Mouse (Mus musculus): ENCODE data around the gene Arpc1a. TPM values are rescaled to one million over a fixed set of nuclear protein-coding genes. Genes with fewer than 3 reads are reported as not detected.
"Not testable (repeated sequence)": the region's sequence is repeated elsewhere in the genome, so short reads cannot be mapped to it uniquely, and the experiment has no call there.

The Arpc1a gene
- polyA plus RNA-seq, 1 experiment: 110 TPM

GRCm38 (mm10) chr5:145081866-145082613 is 1.6 kb upstream of the Arpc1a start:
- no peaks in the 10 kb centered on the region for H3K36me3 ChIP-seq (ENCODE audit: control insufficient read depth, insufficient read depth, low read length, poor library complexity, severe bottlenecking)
- H3K27ac ChIP-seq (ENCODE audit: insufficient read depth, low read length): no peak overlapping the region
- no peak overlapping the region for H3K9ac ChIP-seq (ENCODE audit: low read depth, poor library complexity, severe bottlenecking)
- H3K4me1 ChIP-seq (ENCODE audit: control insufficient read depth, insufficient read depth, low read length): no peaks in the 10 kb centered on the region
- no peak overlapping the region for H3K4me3 ChIP-seq (ENCODE audit: low read depth, low read length)
- H3K27me3 ChIP-seq (ENCODE audit: control insufficient read depth, insufficient read depth, low read length, poor library complexity, severe bottlenecking): no peaks in the 10 kb centered on the region
- TF ChIP-seq EP300 (IDR thresholded peaks at IDR 0.05; ENCODE audit: insufficient read depth, low read depth, low read length) (no peak), CTCF (IDR thresholded peaks at IDR 0.05; ENCODE audit: low read depth, low read length) (no peak), POLR2A (IDR thresholded peaks at IDR 0.05; ENCODE audit: insufficient read depth, low read length) (no peak)
- H3K9me3 ChIP-seq (replicated peaks; ENCODE audit: control insufficient read depth, insufficient read depth, low read length, poor library complexity, severe bottlenecking): no peaks in the 10 kb centered on the region

- not testable (repeated sequence) for H3K36me3 ChIP-seq (ENCODE audit: control insufficient read depth, insufficient read depth, low read length, poor library complexity, severe bottlenecking); H3K27me3 ChIP-seq (ENCODE audit: control insufficient read depth, insufficient read depth, low read length, poor library complexity, severe bottlenecking); H3K4me1 ChIP-seq (ENCODE audit: control insufficient read depth, insufficient read depth, low read length); H3K27ac ChIP-seq (ENCODE audit: insufficient read depth, low read length); H3K9me3 ChIP-seq (replicated peaks; ENCODE audit: control insufficient read depth, insufficient read depth, low read length, poor library complexity, severe bottlenecking)
- Histone ChIP-seq H3K4me3 (ENCODE audit: low read depth, low read length) (peak overlapping the region; percentile 18), H3K9ac (ENCODE audit: low read depth, poor library complexity, severe bottlenecking) (peak overlapping the region; percentile 79; the same call in 1 of the 2 replicates)
These were observed 429 bp upstream of the Arpc1a start for GRCm38 (mm10) chr5:145083201-145083600.

GRCm38 (mm10) chr5:145084822-145085221 is 1.2 kb downstream of the Arpc1a start:
- H3K27ac ChIP-seq (ENCODE audit: insufficient read depth, low read length): no peak overlapping the region
- no peak overlapping the region for H3K4me3 ChIP-seq (ENCODE audit: low read depth, low read length)
- H3K27me3 ChIP-seq (ENCODE audit: control insufficient read depth, insufficient read depth, low read length, poor library complexity, severe bottlenecking): no peaks in the 10 kb centered on the region
- H3K4me1 ChIP-seq (ENCODE audit: control insufficient read depth, insufficient read depth, low read length): no peaks in the 10 kb centered on the region
- H3K36me3 ChIP-seq (ENCODE audit: control insufficient read depth, insufficient read depth, low read length, poor library complexity, severe bottlenecking): 0 out of 2 replicates have a peak, but pooled peaks cover 4% of the 10 kb centered on the region
- H3K9me3 ChIP-seq (replicated peaks; ENCODE audit: control insufficient read depth, insufficient read depth, low read length, poor library complexity, severe bottlenecking): no peaks in the 10 kb centered on the region
- TF ChIP-seq CTCF (IDR thresholded peaks at IDR 0.05; ENCODE audit: low read depth, low read length) (no peak), EP300 (IDR thresholded peaks at IDR 0.05; ENCODE audit: insufficient read depth, low read depth, low read length) (no peak), POLR2A (IDR thresholded peaks at IDR 0.05; ENCODE audit: insufficient read depth, low read length) (no peak)
- H3K9ac ChIP-seq (ENCODE audit: low read depth, poor library complexity, severe bottlenecking): no peak overlapping the region

GRCm38 (mm10) chr5:145088186-145088585 is 4.6 kb downstream of the Arpc1a start:
- Histone ChIP-seq H3K27ac (ENCODE audit: insufficient read depth, low read length) (no peak overlapping the region), H3K9me3 (replicated peaks; ENCODE audit: control insufficient read depth, insufficient read depth, low read length, poor library complexity, severe bottlenecking) (no peaks in the 10 kb centered on the region), H3K27me3 (ENCODE audit: control insufficient read depth, insufficient read depth, low read length, poor library complexity, severe bottlenecking) (no peaks in the 10 kb centered on the region), H3K4me1 (ENCODE audit: control insufficient read depth, insufficient read depth, low read length) (no peaks in the 10 kb centered on the region), H3K36me3 (ENCODE audit: control insufficient read depth, insufficient read depth, low read length, poor library complexity, severe bottlenecking) (peaks cover 8% of the 10 kb centered on the region; the same call in 1 of the 2 replicates), H3K4me3 (ENCODE audit: low read depth, low read length) (no peak overlapping the region), H3K9ac (ENCODE audit: low read depth, poor library complexity, severe bottlenecking) (no peak overlapping the region)
- TF ChIP-seq POLR2A (IDR thresholded peaks at IDR 0.05; ENCODE audit: insufficient read depth, low read length): no peak
- TF ChIP-seq EP300 (IDR thresholded peaks at IDR 0.05; ENCODE audit: insufficient read depth, low read depth, low read length): no peak
- no peak for TF ChIP-seq CTCF (IDR thresholded peaks at IDR 0.05; ENCODE audit: low read depth, low read length)

GRCm38 (mm10) chr5:145089878-145090277 is 6.2 kb downstream of the Arpc1a start:
- H3K9ac ChIP-seq (ENCODE audit: low read depth, poor library complexity, severe bottlenecking): no peak overlapping the region
- no peaks in the 10 kb centered on the region for H3K4me1 ChIP-seq (ENCODE audit: control insufficient read depth, insufficient read depth, low read length)
- H3K9me3 ChIP-seq (replicated peaks; ENCODE audit: control insufficient read depth, insufficient read depth, low read length, poor library complexity, severe bottlenecking): no peaks in the 10 kb centered on the region
- no peak overlapping the region for H3K4me3 ChIP-seq (ENCODE audit: low read depth, low read length)
- no peaks in the 10 kb centered on the region for H3K27me3 ChIP-seq (ENCODE audit: control insufficient read depth, insufficient read depth, low read length, poor library complexity, severe bottlenecking)
- peaks cover 10% of the 10 kb centered on the region; the same call in 1 of the 2 replicates for H3K36me3 ChIP-seq (ENCODE audit: control insufficient read depth, insufficient read depth, low read length, poor library complexity, severe bottlenecking)
- no peak overlapping the region for H3K27ac ChIP-seq (ENCODE audit: insufficient read depth, low read length)
- TF ChIP-seq CTCF (IDR thresholded peaks at IDR 0.05; ENCODE audit: low read depth, low read length): no peak

GRCm38 (mm10) chr5:145096195-145096594 is 12.6 kb downstream of the Arpc1a start:
- Histone ChIP-seq H3K27me3 (ENCODE audit: control insufficient read depth, insufficient read depth, low read length, poor library complexity, severe bottlenecking) (no peaks in the 10 kb centered on the region), H3K9ac (ENCODE audit: low read depth, poor library complexity, severe bottlenecking) (no peak overlapping the region), H3K36me3 (ENCODE audit: control insufficient read depth, insufficient read depth, low read length, poor library complexity, severe bottlenecking) (peaks cover 6% of the 10 kb centered on the region; the same call in 1 of the 2 replicates), H3K9me3 (replicated peaks; ENCODE audit: control insufficient read depth, insufficient read depth, low read length, poor library complexity, severe bottlenecking) (no peaks in the 10 kb centered on the region), H3K27ac (ENCODE audit: insufficient read depth, low read length) (no peak overlapping the region), H3K4me1 (ENCODE audit: control insufficient read depth, insufficient read depth, low read length) (no peaks in the 10 kb centered on the region), H3K4me3 (ENCODE audit: low read depth, low read length) (no peak overlapping the region)
- TF ChIP-seq CTCF (IDR thresholded peaks at IDR 0.05; ENCODE audit: low read depth, low read length): no peak
- no peak for TF ChIP-seq EP300 (IDR thresholded peaks at IDR 0.05; ENCODE audit: insufficient read depth, low read depth, low read length)
- no peak for TF ChIP-seq POLR2A (IDR thresholded peaks at IDR 0.05; ENCODE audit: insufficient read depth, low read length)

Measured in ES-Bruce4 (cell line).